Mouse (Mus musculus) kidney, adult 11 months (tissue): ENCODE data around the gene Iqch.

Experiments used
- DNase-seq: peaks from one replicate; pipeline ENCODE4 v3.0.0; 2022

Iqch gene

GRCm38 (mm10) chr9:63611967-63612366, 9.7 kb upstream of the Iqch start:
- DNase-seq = no peak

- DNase-seq = peak; percentile 55
Measured at GRCm38 (mm10) chr9:63610841-63611366, 8.6 kb upstream of the Iqch start.

GRCm38 (mm10) chr9:63610231-63610630, 7.9 kb upstream of the Iqch start:
- no peak for DNase-seq

- DNase-seq = no peak
Measured at GRCm38 (mm10) chr9:63609776-63610175, 7.5 kb upstream of the Iqch start.

GRCm38 (mm10) chr9:63609246-63609645, 7.0 kb upstream of the Iqch start:
- no peak for DNase-seq

GRCm38 (mm10) chr9:63608006-63608405, 5.7 kb upstream of the Iqch start:
- no peak for DNase-seq

GRCm38 (mm10) chr9:63606594-63606993, 4.3 kb upstream of the Iqch start:
- no peak for DNase-seq

GRCm38 (mm10) chr9:63603849-63604248, 1.6 kb upstream of the Iqch start:
- DNase-seq = peak; percentile 45

- DNase-seq = peak; percentile 77
Measured at GRCm38 (mm10) chr9:63596660-63597059, 5.6 kb downstream of the Iqch start.

GRCm38 (mm10) chr9:63595652-63596051, 6.6 kb downstream of the Iqch start:
- DNase-seq = no peak

- DNase-seq = no peak
Measured at GRCm38 (mm10) chr9:63595032-63595431, 7.3 kb downstream of the Iqch start.

GRCm38 (mm10) chr9:63591661-63592256, 10.5 kb downstream of the Iqch start:
- DNase-seq = no peak

GRCm38 (mm10) chr9:63590592-63590991, 11.7 kb downstream of the Iqch start:
- no peak for DNase-seq

- DNase-seq = no peak
Measured at GRCm38 (mm10) chr9:63589209-63589608, 13.1 kb downstream of the Iqch start.

- no peak for DNase-seq
Measured at GRCm38 (mm10) chr9:63585251-63585650, 17.0 kb downstream of the Iqch start.

GRCm38 (mm10) chr9:63581778-63582177, 20.5 kb downstream of the Iqch start:
- DNase-seq = no peak

GRCm38 (mm10) chr9:63580046-63580445, 22.2 kb downstream of the Iqch start:
- DNase-seq = no peak

GRCm38 (mm10) chr9:63579644-63580043, 22.6 kb downstream of the Iqch start:
- no peak for DNase-seq

GRCm38 (mm10) chr9:63577469-63577868, 24.8 kb downstream of the Iqch start:
- no peak for DNase-seq

- no peak for DNase-seq
Measured at GRCm38 (mm10) chr9:63572874-63573273, 29.4 kb downstream of the Iqch start.

GRCm38 (mm10) chr9:63571895-63572294, 30.4 kb downstream of the Iqch start:
- DNase-seq = no peak

GRCm38 (mm10) chr9:63568808-63569207, 33.5 kb downstream of the Iqch start:
- no peak for DNase-seq

- no peak for DNase-seq
Measured at GRCm38 (mm10) chr9:63568314-63568713, 34.0 kb downstream of the Iqch start.

- no peak for DNase-seq
Measured at GRCm38 (mm10) chr9:63563436-63563835, 38.9 kb downstream of the Iqch start.

- DNase-seq = no peak
Measured at GRCm38 (mm10) chr9:63561931-63562330, 40.4 kb downstream of the Iqch start.
